Mouse (Mus musculus) heart, postnatal 14 days (tissue): ENCODE data around the gene Gm20388. TPM values are rescaled to one million over a fixed set of nuclear protein-coding genes. Genes with fewer than 3 reads are reported as not detected.
A peak's percentile ranks its signal among the peaks of the same experiment; 100 is the strongest.

Experiments
- DNase-seq, 2 experiments: peaks; one replicate each; pipeline ENCODE4 v3.0.0; 2021 to 2022
- intact Hi-C: fragments of 180-260 bp; cut with DNase I; formaldehyde crosslinking; loops from one replicate; pipeline ENCODE4 v1.15.1; 2025
- total RNA-seq, 2 experiments: library from RNA; stranded (reverse); gene quantifications; 2 replicates each; pipeline ENCODE4 v1.2.3; 2021

The Gm20388 gene
- total RNA-seq, 2 experiments from 2014 or later: 0.24 TPM; not detected in 1

- DNase-seq: no peak
- intact Hi-C loops: no loop called here
These were observed 2848.0 kb downstream of the Gm20388 start for GRCm38 (mm10) chr8:122758597-122758996.

DNA sequence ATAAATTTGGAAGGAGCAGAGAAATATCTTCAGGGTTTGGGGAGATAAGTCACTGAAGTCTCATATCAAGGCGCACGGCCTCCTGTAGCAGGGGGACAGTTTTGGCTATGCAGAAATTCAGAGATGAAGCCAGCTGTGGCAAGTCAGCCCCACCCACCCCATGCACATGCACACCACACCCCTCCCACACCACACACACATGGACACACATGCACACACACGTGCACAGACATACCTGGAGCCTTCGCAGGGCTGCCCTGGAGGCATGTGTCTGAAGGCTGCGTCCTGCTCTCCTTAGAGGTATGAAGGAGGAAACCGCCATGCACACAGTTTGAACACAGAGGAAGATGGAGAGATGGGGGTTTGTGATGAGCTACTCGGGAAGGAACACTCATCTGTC is 2849.5 kb downstream of the Gm20388 start:
- intact Hi-C loops: no loop called here

GRCm38 (mm10) chr8:122761109-122761508 is 2850.5 kb downstream of the Gm20388 start:
- intact Hi-C loops: no loop called here

More for the DNA sequence above, 2849.5 kb downstream of the Gm20388 start:
- DNase-seq: no peak

DNA sequence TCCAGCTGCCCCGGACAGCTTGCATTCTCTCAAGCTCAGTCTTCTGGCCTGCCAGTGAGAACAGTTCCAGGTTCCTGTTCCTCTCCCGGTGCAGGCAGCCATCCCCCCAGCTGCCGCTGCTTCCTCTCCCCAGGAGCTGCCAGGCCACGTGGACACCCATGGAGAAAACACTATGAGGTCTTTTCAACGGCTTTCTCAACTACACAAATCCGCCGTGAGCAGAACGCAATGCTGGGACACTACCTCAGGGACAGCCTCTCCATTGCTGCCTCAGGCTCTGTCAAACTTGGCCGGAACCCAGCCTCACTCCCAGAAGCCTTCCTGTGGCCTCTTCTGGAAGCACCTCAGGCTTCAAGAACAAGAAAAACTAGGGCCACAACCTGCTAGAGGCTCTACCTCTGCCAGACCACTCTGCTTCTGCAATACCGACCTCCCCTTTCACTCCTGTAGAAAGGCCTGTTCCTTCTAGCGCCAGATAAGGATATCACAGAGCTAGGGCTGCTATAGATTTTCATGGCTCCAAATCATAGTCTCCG is 2852.2 kb downstream of the Gm20388 start:
- intact Hi-C loops: no loop called here

More at GRCm38 (mm10) chr8:122761109-122761508, 2850.5 kb downstream of the Gm20388 start:
- no peak for DNase-seq

DNA sequence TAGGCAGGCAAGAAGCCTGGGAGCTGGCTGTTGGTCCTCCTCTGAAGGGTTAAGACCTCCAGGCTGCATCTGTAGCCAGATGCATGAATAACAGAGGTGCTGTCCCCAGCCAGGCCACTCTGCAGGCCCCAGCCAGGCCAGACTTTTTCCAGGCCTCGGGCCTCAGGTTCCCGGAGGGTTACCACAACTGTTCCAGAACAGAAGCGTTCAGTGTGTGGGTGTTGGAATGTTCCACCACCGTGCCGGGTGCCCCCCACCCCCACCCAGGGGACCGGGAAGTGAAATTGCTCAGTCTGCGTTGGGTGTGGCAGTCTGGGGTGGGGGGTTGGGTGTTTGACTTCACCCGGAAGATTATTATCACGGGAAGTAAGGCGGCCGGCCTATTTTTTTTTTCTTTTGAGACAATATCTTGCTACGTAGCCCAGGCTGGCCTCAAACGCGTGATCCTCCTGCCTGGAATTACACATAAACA is 2852.7 kb downstream of the Gm20388 start:
- intact Hi-C loops: no loop called here
- peak; percentile 29 to 32 for DNase-seq

More for the DNA sequence above, 2852.2 kb downstream of the Gm20388 start:
- DNase-seq: peak; percentile 16 to 35

- DNase-seq: no peak
- intact Hi-C loops: no loop called here
These were observed 2854.3 kb downstream of the Gm20388 start for GRCm38 (mm10) chr8:122764790-122765474.

GRCm38 (mm10) chr8:122766189-122766588 is 2855.5 kb downstream of the Gm20388 start:
- intact Hi-C loops: no loop called here
- no peak for DNase-seq

- intact Hi-C loops: no loop called here
- DNase-seq: no peak
These were observed 2856.1 kb downstream of the Gm20388 start for GRCm38 (mm10) chr8:122766647-122767200.

GRCm38 (mm10) chr8:122767229-122767628 is 2856.6 kb downstream of the Gm20388 start:
- DNase-seq: no peak
- intact Hi-C loops: no loop called here

- peak in 1 of 2 experiments; percentile 10 for DNase-seq
- intact Hi-C loops: loop anchor here (5.0 kb wide), 1 partner anchor 52 kb away; no protein-coding TSS in a partner anchor
These were observed 2858.8 kb downstream of the Gm20388 start for GRCm38 (mm10) chr8:122769251-122770058.

GRCm38 (mm10) chr8:122772431-122773060 is 2861.9 kb downstream of the Gm20388 start:
- intact Hi-C loops: loop anchor here (5.0 kb wide), 1 partner anchor 55 kb away; no protein-coding TSS in a partner anchor
- DNase-seq: no peak

DNA sequence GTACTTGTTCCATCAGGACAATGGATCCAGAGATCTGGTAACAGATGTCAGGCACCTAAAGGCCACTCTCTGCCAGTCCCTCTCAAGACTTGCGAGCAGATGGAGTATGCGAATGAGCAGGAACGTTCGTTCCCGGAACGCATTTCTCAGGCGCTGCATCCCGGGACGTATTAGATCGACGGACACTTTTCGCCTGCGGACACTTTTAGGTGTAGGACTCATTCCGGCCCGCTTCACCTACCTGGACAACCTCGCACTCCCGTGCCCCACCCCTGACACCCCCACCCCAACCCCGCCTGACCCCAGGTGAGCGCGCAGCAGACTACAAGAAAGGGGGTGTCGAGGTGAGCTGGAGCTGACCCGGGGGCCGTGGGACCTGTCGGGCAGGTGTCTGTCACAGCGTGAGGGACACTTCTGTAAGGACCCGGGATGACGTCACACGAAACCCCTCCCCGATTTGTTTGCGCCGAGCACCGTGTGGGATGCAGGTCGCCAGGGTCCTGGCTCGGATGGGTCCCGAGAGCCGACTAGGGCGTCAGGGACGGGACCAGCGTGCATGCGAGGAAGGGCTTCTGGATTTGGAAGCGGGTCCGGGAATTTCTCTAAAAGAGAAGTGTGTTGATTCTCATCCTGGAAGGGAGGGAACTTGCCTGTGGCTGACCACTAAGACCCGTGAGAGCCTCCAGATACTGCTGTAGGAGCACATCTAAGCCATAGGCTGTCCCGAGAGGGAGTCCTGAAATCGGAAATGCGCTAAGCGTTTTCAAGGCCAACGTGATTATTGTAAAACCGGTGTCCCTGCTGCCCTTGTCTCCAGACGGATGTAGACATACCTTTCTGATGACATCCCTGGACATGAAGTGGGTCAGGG is 2864.9 kb downstream of the Gm20388 start, which contains the start of gene Acsf3:
Gene Acsf3 (plus strand): TSS at position 202 of the 871 bp plus-strand sequence.
- peak; percentile 56 to 74 for DNase-seq
- intact Hi-C loops: loop anchor here (2.0 kb wide), 1 partner anchor 97 kb away; no protein-coding TSS in a partner anchor

GRCm38 (mm10) chr8:122777701-122778100 is 2867.1 kb downstream of the Gm20388 start:
- intact Hi-C loops: no loop called here

DNA sequence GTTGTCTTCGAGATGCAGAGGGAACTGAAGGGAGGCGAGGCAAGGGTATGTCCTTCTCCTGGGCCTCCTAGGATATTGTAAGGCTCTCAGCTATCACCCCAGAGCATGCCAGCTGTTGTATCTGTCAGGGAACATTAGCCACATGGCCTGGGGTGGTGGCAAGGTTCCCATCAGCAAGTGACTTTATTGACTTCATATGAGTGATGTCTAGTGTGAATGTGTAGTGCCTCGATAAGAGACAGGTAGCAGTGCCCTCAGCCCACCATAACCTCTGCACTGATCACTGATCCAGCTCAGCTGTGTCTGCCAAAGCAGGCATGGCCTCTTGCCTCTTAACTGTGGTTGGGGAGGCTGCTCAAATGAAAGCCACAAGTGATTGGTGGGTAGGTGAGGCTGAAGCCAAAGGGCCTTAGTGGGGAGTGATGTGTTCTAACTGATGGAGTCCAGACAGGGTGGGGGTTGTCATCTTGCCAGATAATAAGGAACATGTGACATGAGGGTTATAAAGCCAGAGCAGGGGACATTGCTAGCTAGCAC is 2868.1 kb downstream of the Gm20388 start:
- no peak for DNase-seq
- intact Hi-C loops: no loop called here

More at GRCm38 (mm10) chr8:122777701-122778100, 2867.1 kb downstream of the Gm20388 start:
- no peak for DNase-seq

- DNase-seq: no peak
- intact Hi-C loops: no loop called here
These were observed 2868.6 kb downstream of the Gm20388 start for GRCm38 (mm10) chr8:122779255-122779654.

GRCm38 (mm10) chr8:122784756-122785155 is 2874.1 kb downstream of the Gm20388 start:
- intact Hi-C loops: no loop called here
- DNase-seq: no peak

- no peak for DNase-seq
- intact Hi-C loops: no loop called here
These were observed 2879.2 kb downstream of the Gm20388 start for GRCm38 (mm10) chr8:122789796-122790195.

GRCm38 (mm10) chr8:122793375-122794174 is 2882.9 kb downstream of the Gm20388 start:
- intact Hi-C loops: no loop called here
- peak; percentile 70 to 85 for DNase-seq
